Mouse (Mus musculus): Measurements from ENCODE around the gene Slc6a18. TPM values are rescaled to one million over a fixed set of nuclear protein-coding genes. Genes with fewer than 3 reads are reported as not detected.
A peak's percentile ranks its signal among the peaks of the same experiment; 100 is the strongest.

The Slc6a18 gene
- polyA plus RNA-seq, 1 experiment from 2014 or later = not detected

DNA sequence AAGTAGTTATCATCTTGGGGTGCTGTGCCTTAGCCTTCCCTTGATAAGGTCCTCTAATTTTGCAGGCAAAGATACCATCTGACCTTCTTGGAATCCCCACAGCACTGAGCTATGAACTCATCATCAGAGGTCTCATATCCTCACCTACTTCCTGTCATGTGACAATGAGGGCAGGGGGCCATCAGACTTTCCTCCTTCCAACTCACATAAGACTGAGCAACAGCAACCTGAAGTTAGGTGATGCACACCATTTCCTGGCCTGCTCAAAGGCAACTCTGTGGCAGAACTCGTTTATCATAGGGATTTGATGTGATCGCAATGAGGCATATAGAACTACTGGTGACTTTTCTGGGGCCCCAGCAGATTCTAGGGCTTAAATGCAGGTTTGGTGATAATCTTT lies 4.4 kb upstream of the Slc6a18 start:
- Histone ChIP-seq H3K4me1 (no peaks in the 10 kb centered on the region), H3K4me3 (no peak overlapping the region), H3K9me3 (no peaks in the 10 kb centered on the region), H3K36me3 (replicated peaks) (no peaks in the 10 kb centered on the region), H3K27me3 (replicated peaks; ENCODE audit: low read depth, poor library complexity, severe bottlenecking) (no peaks in the 10 kb centered on the region), H3K27ac (replicated peaks) (no peak overlapping the region)
- no peak for DNase-seq (ENCODE audit: low spot score)
- WGBS = 77% methylated on average over 2 of the region's 2 CpGs

DNA sequence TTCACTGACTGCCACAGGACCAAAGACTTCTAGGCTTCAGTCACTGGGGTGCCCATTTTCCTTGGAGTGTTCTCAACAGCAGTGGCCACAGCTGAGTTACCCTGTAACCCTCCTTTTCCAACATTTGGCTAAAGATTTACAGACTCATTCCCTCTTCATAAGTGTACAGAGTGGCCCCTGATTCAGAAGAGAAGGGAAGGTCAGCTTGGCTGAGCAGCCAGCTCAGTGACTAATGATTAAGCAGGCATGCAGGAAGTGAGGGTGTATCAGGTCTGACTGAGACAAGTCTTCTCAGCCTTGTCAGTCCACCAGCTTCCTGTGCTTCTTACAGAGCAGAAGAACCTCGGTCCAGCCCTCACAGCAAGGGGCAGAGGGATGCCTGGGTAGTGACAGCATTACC lies 2.6 kb upstream of the Slc6a18 start:
- Histone ChIP-seq H3K36me3 (replicated peaks) (no peaks in the 10 kb centered on the region), H3K27ac (replicated peaks) (no peak overlapping the region), H3K4me1 (no peaks in the 10 kb centered on the region), H3K4me3 (no peak overlapping the region), H3K9me3 (no peaks in the 10 kb centered on the region), H3K27me3 (replicated peaks; ENCODE audit: low read depth, poor library complexity, severe bottlenecking) (no peaks in the 10 kb centered on the region)
- WGBS = 32% methylated on average over 1 of the region's 1 CpGs
- no peak for DNase-seq (ENCODE audit: low spot score)

DNA sequence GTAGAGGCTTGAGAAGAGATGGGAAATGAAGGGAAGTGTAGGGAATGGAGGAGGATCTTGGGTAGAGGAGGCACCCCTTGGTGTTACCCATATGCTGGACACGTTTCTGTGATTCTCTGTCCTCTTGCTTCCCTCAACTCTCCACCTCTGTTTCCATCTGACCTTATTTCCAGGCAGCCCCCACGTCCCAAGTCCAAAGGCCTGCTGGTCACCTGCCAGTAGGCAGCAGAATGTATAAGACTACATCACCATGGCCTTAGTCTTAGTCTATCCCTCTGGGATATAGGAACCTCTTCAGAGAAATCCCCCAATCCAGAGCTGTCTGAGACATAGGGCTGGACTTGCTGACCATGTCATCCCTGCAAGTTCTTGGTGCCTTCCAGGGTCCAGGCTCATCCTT lies 1.5 kb upstream of the Slc6a18 start:
- Histone ChIP-seq H3K4me3 (no peak overlapping the region), H3K27ac (replicated peaks) (no peak overlapping the region), H3K36me3 (replicated peaks) (no peaks in the 10 kb centered on the region), H3K9me3 (no peaks in the 10 kb centered on the region), H3K4me1 (no peaks in the 10 kb centered on the region), H3K27me3 (replicated peaks; ENCODE audit: low read depth, poor library complexity, severe bottlenecking) (no peaks in the 10 kb centered on the region)
- DNase-seq (ENCODE audit: low spot score) = no peak
- 54% methylated on average over 2 of the region's 2 CpGs for WGBS

GRCm38 (mm10) chr13:73675161-73675560 lies 2.7 kb downstream of the Slc6a18 start:
- no peaks in the 10 kb centered on the region for H3K9me3 ChIP-seq
- no peaks in the 10 kb centered on the region for H3K4me1 ChIP-seq
- no peak overlapping the region for H3K4me3 ChIP-seq
- no peak for DNase-seq (ENCODE audit: low spot score)
- whole genome bisulfite sequencing = 92% methylated on average over 7 of the region's 7 CpGs
- no peaks in the 10 kb centered on the region for H3K36me3 ChIP-seq (replicated peaks)
- H3K27ac ChIP-seq (replicated peaks) = no peak overlapping the region
- H3K27me3 ChIP-seq (replicated peaks; ENCODE audit: low read depth, poor library complexity, severe bottlenecking) = no peaks in the 10 kb centered on the region

DNA sequence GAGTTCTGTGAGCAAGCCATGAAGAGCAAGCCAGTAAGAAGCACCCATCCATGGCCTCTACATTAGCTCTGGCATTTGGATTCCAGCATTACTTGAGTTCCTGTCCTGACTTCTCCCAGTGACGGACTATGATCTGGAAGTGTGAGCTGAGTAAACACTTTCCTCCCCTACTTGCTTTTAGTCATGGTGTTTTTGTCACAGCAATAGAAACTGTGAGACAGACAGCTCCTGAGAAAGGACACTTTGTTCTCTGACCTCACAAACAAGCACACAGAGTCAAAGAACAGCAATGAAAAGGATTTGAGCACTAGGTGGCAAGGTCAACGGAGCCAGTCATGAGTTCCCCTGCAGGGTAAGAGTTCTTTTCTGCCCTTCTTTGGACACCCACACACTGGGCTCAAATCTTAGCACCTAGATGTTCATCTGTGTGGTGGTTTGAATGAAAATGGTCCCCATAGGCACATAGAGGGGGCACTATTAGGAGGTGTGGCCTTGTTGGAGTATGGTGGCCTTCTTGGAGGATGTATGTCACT lies 17.6 kb downstream of the Slc6a18 start:
- Histone ChIP-seq H3K27ac (replicated peaks) (no peak overlapping the region), H3K36me3 (replicated peaks) (no peaks in the 10 kb centered on the region), H3K4me1 (no peaks in the 10 kb centered on the region), H3K4me3 (no peak overlapping the region), H3K27me3 (replicated peaks; ENCODE audit: low read depth, poor library complexity, severe bottlenecking) (no peaks in the 10 kb centered on the region), H3K9me3 (no peaks in the 10 kb centered on the region)
- WGBS = 72% methylated on average over 2 of the region's 2 CpGs
- no peak for DNase-seq (ENCODE audit: low spot score)

DNA sequence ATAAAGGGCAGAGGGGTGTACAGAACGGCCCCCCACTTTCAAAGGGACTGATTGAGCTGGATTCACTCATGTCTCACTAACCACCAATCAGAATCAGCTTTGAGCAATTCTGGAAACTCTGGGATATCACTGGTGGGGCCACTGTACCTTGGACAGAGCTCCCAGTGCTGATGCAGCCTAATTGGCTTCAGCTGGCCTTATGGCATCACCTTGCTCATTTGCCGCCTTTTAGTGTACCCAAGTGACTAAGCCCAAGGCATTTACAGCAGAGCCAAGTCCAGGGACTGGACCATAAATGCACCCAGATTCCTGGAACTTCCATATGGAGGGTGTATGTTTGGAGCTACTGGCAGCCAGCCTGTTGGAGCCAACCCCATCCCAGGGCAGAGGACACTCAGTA lies 18.9 kb downstream of the Slc6a18 start:
- Histone ChIP-seq H3K27me3 (replicated peaks; ENCODE audit: low read depth, poor library complexity, severe bottlenecking) (no peaks in the 10 kb centered on the region), H3K4me1 (no peaks in the 10 kb centered on the region), H3K27ac (replicated peaks) (no peak overlapping the region), H3K9me3 (no peaks in the 10 kb centered on the region), H3K4me3 (no peak overlapping the region), H3K36me3 (replicated peaks) (no peaks in the 10 kb centered on the region)
- no peak for DNase-seq (ENCODE audit: low spot score)
- 50% methylated on average over 2 of the region's 2 CpGs for WGBS

DNA sequence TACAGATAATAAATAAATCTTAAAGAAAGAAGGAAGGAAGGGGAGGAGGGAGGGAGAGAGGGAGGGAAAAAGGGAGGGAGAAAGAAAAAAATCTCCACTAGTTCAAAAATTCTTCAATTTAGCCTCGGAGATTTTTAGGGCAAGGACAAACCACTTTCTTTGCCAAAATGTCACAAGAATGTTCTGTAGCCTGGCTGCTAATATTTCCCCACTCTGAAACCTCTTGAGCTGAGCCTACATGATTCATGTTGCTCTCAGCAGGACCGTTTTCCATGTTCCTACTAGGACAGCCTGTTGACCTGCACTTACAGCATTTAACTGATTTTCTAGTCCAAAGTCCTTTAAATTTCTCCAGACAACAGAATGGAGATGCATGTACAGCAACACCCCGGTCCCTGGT lies 22.8 kb downstream of the Slc6a18 start:
- peaks cover 8% of the 10 kb centered on the region; the same call in 1 of the 2 replicates for H3K36me3 ChIP-seq (replicated peaks)
- H3K9me3 ChIP-seq = no peaks in the 10 kb centered on the region
- no peaks in the 10 kb centered on the region for H3K4me1 ChIP-seq
- H3K4me3 ChIP-seq = no peak overlapping the region
- H3K27me3 ChIP-seq (replicated peaks; ENCODE audit: low read depth, poor library complexity, severe bottlenecking) = no peaks in the 10 kb centered on the region
- H3K27ac ChIP-seq (replicated peaks) = no peak overlapping the region
- WGBS = 85% methylated on average over 3 of the region's 3 CpGs
- no peak for DNase-seq (ENCODE audit: low spot score)

DNA sequence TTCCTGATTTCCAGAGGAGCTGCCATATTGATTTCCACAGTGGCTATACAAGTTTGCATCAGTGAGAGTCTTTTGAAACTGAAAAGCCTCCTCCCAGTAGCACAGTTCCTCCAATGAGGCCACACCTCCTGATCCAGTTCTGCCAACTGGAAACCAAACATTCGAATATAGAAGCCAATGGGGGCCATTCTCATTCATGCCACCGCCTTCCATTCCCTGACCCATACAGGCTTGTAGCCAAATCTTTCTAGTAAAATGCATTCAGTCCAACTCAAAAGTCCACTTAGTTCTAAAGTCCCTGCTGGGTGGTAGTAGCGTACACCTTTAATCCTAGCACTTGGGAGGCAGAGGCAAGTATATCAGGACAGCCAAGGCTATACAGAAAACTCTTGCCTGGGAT lies 24.6 kb downstream of the Slc6a18 start:
- Histone ChIP-seq H3K36me3 (replicated peaks) (peaks cover 26% of the 10 kb centered on the region), H3K9me3 (no peaks in the 10 kb centered on the region), H3K27ac (replicated peaks) (no peak overlapping the region), H3K27me3 (replicated peaks; ENCODE audit: low read depth, poor library complexity, severe bottlenecking) (no peaks in the 10 kb centered on the region), H3K4me1 (no peaks in the 10 kb centered on the region), H3K4me3 (no peak overlapping the region)
- WGBS = 82% methylated on average over 3 of the region's 3 CpGs
- no peak for DNase-seq (ENCODE audit: low spot score)

GRCm38 (mm10) chr13:73646397-73647087 lies 31.3 kb downstream of the Slc6a18 start:
- H3K9me3 ChIP-seq = no peaks in the 10 kb centered on the region
- H3K36me3 ChIP-seq (replicated peaks) = peaks cover 57% of the 10 kb centered on the region
- no peak overlapping the region for H3K27ac ChIP-seq (replicated peaks)
- DNase-seq (ENCODE audit: low spot score) = peak; percentile 56
- no peaks in the 10 kb centered on the region for H3K27me3 ChIP-seq (replicated peaks; ENCODE audit: low read depth, poor library complexity, severe bottlenecking)
- H3K4me1 ChIP-seq = no peaks in the 10 kb centered on the region
- H3K4me3 ChIP-seq = no peak overlapping the region
- 37% methylated on average over 6 of the region's 6 CpGs for WGBS

DNA sequence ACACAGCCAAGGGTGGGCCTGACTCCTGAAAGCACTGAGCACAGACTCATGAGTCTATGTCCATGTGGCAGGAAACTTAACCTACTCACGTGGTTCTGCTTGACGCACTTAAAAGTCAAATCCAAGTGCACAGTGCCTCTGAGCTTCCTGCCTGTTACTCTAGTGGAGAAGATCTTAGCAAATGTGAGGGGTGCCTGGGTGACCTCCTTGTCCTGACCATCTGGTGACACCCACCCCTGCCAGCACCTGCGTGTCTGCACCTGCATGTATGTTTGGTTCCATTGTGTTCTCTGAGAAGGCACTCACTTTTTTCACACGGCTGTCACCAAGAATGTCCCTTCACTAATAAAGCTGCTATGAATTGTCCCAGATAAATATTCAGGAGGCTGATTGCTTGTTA lies 36.5 kb downstream of the Slc6a18 start:
- DNase-seq (ENCODE audit: low spot score) = no peak
- Histone ChIP-seq H3K4me1 (no peaks in the 10 kb centered on the region), H3K4me3 (no peak overlapping the region), H3K27me3 (replicated peaks; ENCODE audit: low read depth, poor library complexity, severe bottlenecking) (no peaks in the 10 kb centered on the region), H3K9me3 (no peaks in the 10 kb centered on the region), H3K36me3 (replicated peaks) (peaks cover 25% of the 10 kb centered on the region), H3K27ac (replicated peaks) (no peak overlapping the region)
- 93% methylated on average over 4 of the region's 4 CpGs for WGBS

- H3K9me3 ChIP-seq = no peaks in the 10 kb centered on the region
- H3K27ac ChIP-seq (replicated peaks) = no peak overlapping the region
- 75% methylated on average over 6 of the region's 6 CpGs for WGBS
- H3K36me3 ChIP-seq (replicated peaks) = peaks cover 44% of the 10 kb centered on the region
- no peak for DNase-seq (ENCODE audit: low spot score)
- H3K27me3 ChIP-seq (replicated peaks; ENCODE audit: low read depth, poor library complexity, severe bottlenecking) = no peaks in the 10 kb centered on the region
- no peaks in the 10 kb centered on the region for H3K4me1 ChIP-seq
- no peak overlapping the region for H3K4me3 ChIP-seq
These were observed 40.0 kb downstream of the Slc6a18 start for GRCm38 (mm10) chr13:73637826-73638225.

DNA sequence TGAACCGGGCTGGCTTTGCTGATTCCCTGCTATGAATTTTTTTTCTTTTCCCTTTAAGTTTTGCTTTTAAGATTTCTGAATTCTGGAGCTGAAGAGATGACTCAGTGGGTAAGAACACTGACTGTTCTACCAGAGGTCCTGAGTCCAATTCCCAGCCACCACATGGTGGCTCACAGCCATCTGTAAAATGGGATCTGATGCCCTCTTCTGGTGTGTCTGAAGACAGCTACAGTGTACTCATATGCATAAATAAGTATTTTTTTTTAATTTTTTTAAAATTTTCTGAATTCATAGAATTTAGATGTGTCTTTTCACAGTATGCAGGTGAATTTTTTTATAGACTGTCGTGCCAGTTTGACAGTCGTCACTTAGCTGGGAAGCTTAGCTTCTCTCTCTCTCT lies 46.0 kb downstream of the Slc6a18 start:
- Histone ChIP-seq H3K4me3 (no peak overlapping the region), H3K36me3 (replicated peaks) (peaks cover 72% of the 10 kb centered on the region), H3K27ac (replicated peaks) (no peak overlapping the region), H3K27me3 (replicated peaks; ENCODE audit: low read depth, poor library complexity, severe bottlenecking) (no peaks in the 10 kb centered on the region), H3K9me3 (no peaks in the 10 kb centered on the region), H3K4me1 (peaks cover 19% of the 10 kb centered on the region)
- WGBS = 92% methylated on average over 3 of the region's 3 CpGs
- DNase-seq (ENCODE audit: low spot score) = no peak

GRCm38 (mm10) chr13:73628586-73629113 lies 49.2 kb downstream of the Slc6a18 start:
- H3K4me1 ChIP-seq = peaks cover 27% of the 10 kb centered on the region
- H3K9me3 ChIP-seq = no peaks in the 10 kb centered on the region
- no peak for DNase-seq (ENCODE audit: low spot score)
- H3K27me3 ChIP-seq (replicated peaks; ENCODE audit: low read depth, poor library complexity, severe bottlenecking) = no peaks in the 10 kb centered on the region
- 91% methylated on average over 11 of the region's 11 CpGs for WGBS
- no peak overlapping the region for H3K27ac ChIP-seq (replicated peaks)
- H3K4me3 ChIP-seq = no peak overlapping the region
- H3K36me3 ChIP-seq (replicated peaks) = peaks cover 43% of the 10 kb centered on the region

Data from embryonic facial prominence, embryonic 10.5 days (tissue).